Mouse (Mus musculus) lung, postnatal 0 days (tissue): ENCODE data around the gene Rsl24d1. TPM values are rescaled to one million over a fixed set of nuclear protein-coding genes. Genes with fewer than 3 reads are reported as not detected.

Source experiments
- ATAC-seq: fragments of 200-750 bp; cut with Nextera tagmentation; 2 replicates; pipeline ENCODE4 v1.8.0; 2017; ENCODE audit warnings: moderate library complexity
- DNase-seq: peaks from one replicate; pipeline ENCODE4 v3.0.0-alpha.2; 2016; ENCODE audit warnings: low spot score
- H3K27ac ChIP-seq: fragments of 300-500 bp; sonication (generic); 2 replicates; pipeline ENCODE4 v1.5.1; 2014; ENCODE audit warnings: antibody characterized with exemption, mild to moderate bottlenecking, low read length, mixed read lengths
- H3K27me3 ChIP-seq: fragments of 300-500 bp; sonication (generic); replicated peaks from 2 replicates; pipeline ENCODE4 v1.6.1; 2014; ENCODE audit warnings: low read length, mixed read lengths; ENCODE audit not compliant: insufficient read depth
- H3K36me3 ChIP-seq: fragments of 300-500 bp; sonication (generic); 2 replicates; pipeline ENCODE4 v1.6.1; 2014; ENCODE audit warnings: low read length, mixed read lengths; ENCODE audit not compliant: insufficient read depth
- H3K4me1 ChIP-seq: fragments of 300-500 bp; sonication (generic); 2 replicates; pipeline ENCODE4 v1.6.1; 2014; ENCODE audit warnings: antibody characterized with exemption, low read depth, low read length, mixed read lengths; ENCODE audit not compliant: insufficient read depth
- H3K4me2 ChIP-seq: fragments of 300-500 bp; sonication (generic); replicated peaks from 2 replicates; pipeline ENCODE4 v1.6.1; 2014; ENCODE audit warnings: low read depth, mild to moderate bottlenecking, low read length, moderate library complexity, mixed read lengths
- H3K4me3 ChIP-seq: fragments of 300-500 bp; sonication (generic); 2 replicates; pipeline ENCODE4 v1.5.1; 2014; ENCODE audit warnings: low read depth, low read length
- H3K9ac ChIP-seq: fragments of 300-500 bp; sonication (generic); replicated peaks from 2 replicates; pipeline ENCODE4 v1.6.1; 2014; ENCODE audit warnings: low read depth, mild to moderate bottlenecking
- H3K9me3 ChIP-seq: fragments of 300-500 bp; sonication (generic); 2 replicates; pipeline ENCODE4 v1.6.1; 2016; ENCODE audit warnings: low read length, mixed read lengths
- CTCF ChIP-seq: IDR thresholded peaks from 2 replicates; pipeline ENCODE4 v1.5.1; 2016; ENCODE audit warnings: antibody characterized with exemption, mild to moderate bottlenecking
- EP300 ChIP-seq: IDR thresholded peaks from 2 replicates; pipeline ENCODE4 v1.6.1; 2016; ENCODE audit warnings: antibody characterized with exemption, mild to moderate bottlenecking, control low read depth
- WGBS: fragments of 180-500 bp; shearing (Covaris S2); extraction: QIAGEN DNeasy Blood & Tissue Kit; methylation state at CpG from one replicate; pipeline ENCODE4 v1.1.7; 2014; 5-methylcytosine and 5-hydroxymethylcytosine counted together
- polyA plus RNA-seq: library from polyadenylated mRNA; unstranded; fragments of >200 nt; fragmentation: Nextera tagmentation; extraction: Ambion mirVana; gene quantifications from 2 replicates; pipeline ENCODE4 v1.2.1, GENCODE M21; 2015

Gene Rsl24d1
- polyA plus RNA-seq, 1 experiment from 2014 or later = 58.8 TPM

DNA sequence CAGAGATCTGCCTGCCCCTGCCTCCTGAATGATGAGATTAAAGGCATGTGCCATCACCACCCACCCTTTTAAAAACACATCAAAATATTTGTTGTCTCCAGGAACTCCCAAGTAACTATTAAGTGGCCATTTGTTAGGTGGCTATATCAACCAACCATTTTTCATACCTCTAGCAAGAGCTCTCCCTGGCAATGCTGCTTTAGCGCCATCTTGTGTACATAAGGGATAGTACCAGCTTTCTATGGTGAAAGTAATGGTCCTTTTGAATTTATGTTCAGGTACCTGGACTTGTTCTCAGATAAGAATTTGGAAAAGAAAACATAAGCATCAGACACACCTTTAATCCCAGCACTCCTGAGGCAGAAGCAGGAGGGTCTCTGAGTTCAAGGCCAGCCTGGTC lies 21.5 kb upstream of the Rsl24d1 start:
- H3K9me3 ChIP-seq = no peaks in the 10 kb centered on the region
- H3K27ac ChIP-seq = no peak overlapping the region
- DNase-seq (peak; percentile 87), ATAC-seq (no peak)
- no peak overlapping the region for H3K9ac ChIP-seq
- H3K4me2 ChIP-seq = no peak overlapping the region
- H3K4me1 ChIP-seq = no peaks in the 10 kb centered on the region
- no peaks in the 10 kb centered on the region for H3K27me3 ChIP-seq
- H3K36me3 ChIP-seq = peaks cover 6% of the 10 kb centered on the region; the same call in 1 of the 2 replicates
- no peak overlapping the region for H3K4me3 ChIP-seq
- TF ChIP-seq EP300 (peak; percentile 17; the same call in 1 of the 2 replicates), CTCF (peak; percentile 96)
- 0% methylated on average over 1 of the region's 1 CpGs for WGBS

GRCm38 (mm10) chr9:73094580-73094979 lies 18.6 kb upstream of the Rsl24d1 start:
- Histone ChIP-seq H3K27ac (no peak overlapping the region), H3K36me3 (0 out of 2 replicates have a peak, but pooled peaks cover 6% of the 10 kb centered on the region), H3K4me1 (no peaks in the 10 kb centered on the region), H3K4me3 (no peak overlapping the region), H3K4me2 (no peak overlapping the region), H3K9me3 (no peaks in the 10 kb centered on the region), H3K9ac (no peak overlapping the region), H3K27me3 (no peaks in the 10 kb centered on the region)
- 10% methylated on average over 17 of the region's 17 CpGs for WGBS
- TF ChIP-seq CTCF (no peak), EP300 (no peak)
- DNase-seq (peak; percentile 61), ATAC-seq (peak; percentile 70)

GRCm38 (mm10) chr9:73097898-73098297 lies 15.3 kb upstream of the Rsl24d1 start:
- Histone ChIP-seq H3K27ac (no peak overlapping the region), H3K9ac (no peak overlapping the region), H3K9me3 (no peaks in the 10 kb centered on the region), H3K27me3 (no peaks in the 10 kb centered on the region), H3K4me2 (no peak overlapping the region), H3K36me3 (0 out of 2 replicates have a peak, but pooled peaks cover 6% of the 10 kb centered on the region), H3K4me3 (no peak overlapping the region), H3K4me1 (no peaks in the 10 kb centered on the region)
- ATAC-seq = no peak
- TF ChIP-seq EP300 (no peak), CTCF (no peak)
- no peak for DNase-seq
- WGBS = 61% methylated on average over 2 of the region's 2 CpGs

DNA sequence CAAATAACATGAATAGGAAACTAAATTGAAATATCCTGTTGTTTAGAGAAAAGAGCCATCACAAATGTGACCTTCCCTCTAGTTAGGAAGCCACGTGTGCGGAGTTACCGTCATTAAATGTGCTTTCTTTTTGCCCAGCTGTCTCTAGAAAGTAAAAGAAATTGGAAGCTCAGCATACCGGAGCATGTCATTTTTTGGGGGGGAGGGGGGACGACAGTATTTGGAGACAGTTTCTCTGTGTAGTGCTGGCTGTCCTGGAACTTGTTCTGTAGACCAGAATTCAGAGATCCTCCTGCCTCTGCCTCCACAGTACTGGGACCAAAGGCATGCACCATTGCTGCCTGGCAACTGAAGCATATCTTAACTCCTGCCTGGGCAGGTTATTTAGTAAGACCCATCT lies 11.7 kb upstream of the Rsl24d1 start, which contains the start of gene Khdc3:
TSS of gene Khdc3 (plus strand) at position 301 of the 400 bp plus-strand sequence.
- TF ChIP-seq EP300 (no peak), CTCF (no peak)
- Histone ChIP-seq H3K27ac (no peak within 1 kb of the TSS), H3K4me1 (0 out of 2 replicates have a peak, but pooled peaks cover 3% of the 10 kb centered on the region), H3K9ac (no peak within 1 kb of the TSS), H3K4me3 (no peak within 1 kb of the TSS), H3K27me3 (no peaks in the 10 kb centered on the region), H3K36me3 (no peaks in the 10 kb centered on the region), H3K4me2 (no peak within 1 kb of the TSS), H3K9me3 (no peaks in the 10 kb centered on the region)
- DNase-seq (no peak), ATAC-seq (no peak)
- WGBS = 84% methylated on average over 5 of the region's 5 CpGs

- peak within 1 kb of the TSS; percentile 80 for H3K4me2 ChIP-seq
- 0 out of 2 replicates have a peak, but pooled peaks cover 3% of the 10 kb centered on the region for H3K4me1 ChIP-seq
- no peak within 1 kb of the TSS for H3K27ac ChIP-seq
- 89% methylated on average over 4 of the region's 4 CpGs for WGBS
- no peaks in the 10 kb centered on the region for H3K36me3 ChIP-seq
- no peaks in the 10 kb centered on the region for H3K27me3 ChIP-seq
- no peaks in the 10 kb centered on the region for H3K9me3 ChIP-seq
- no peak for ATAC-seq
- H3K9ac ChIP-seq = peak within 1 kb of the TSS; percentile 23; the same call in 1 of the 2 replicates
- no peak for TF ChIP-seq CTCF
- no peak for TF ChIP-seq EP300
- peak within 1 kb of the TSS; percentile 34 for H3K4me3 ChIP-seq
- DNase-seq = no peak
These were observed 11.0 kb upstream of the Rsl24d1 start, which contains the start of gene Gm20509 for GRCm38 (mm10) chr9:73102181-73102580. Gene Gm20509, plus strand, starts transcription at chr9:73102470.

- WGBS = 7% methylated on average over 54 of the region's 60 CpGs
- Histone ChIP-seq H3K4me3 (peak overlapping the region; percentile 34), H3K27me3 (no peaks in the 10 kb centered on the region), H3K27ac (no peak overlapping the region), H3K4me1 (0 out of 2 replicates have a peak, but pooled peaks cover 3% of the 10 kb centered on the region), H3K4me2 (peak overlapping the region; percentile 80), H3K9me3 (no peaks in the 10 kb centered on the region), H3K36me3 (no peaks in the 10 kb centered on the region), H3K9ac (peak overlapping the region; percentile 23; the same call in 1 of the 2 replicates)
- ATAC-seq = peak; percentile 82
- TF ChIP-seq CTCF (no peak; the same call in 1 of the 2 replicates), EP300 (no peak)
- DNase-seq = no peak
These were observed 9.9 kb upstream of the Rsl24d1 start for GRCm38 (mm10) chr9:73103159-73103879.
